Mouse (Mus musculus) embryo, embryonic 10.5 days (tissue): ENCODE results near the gene Slc6a20a.
A peak's percentile ranks its signal among the peaks of the same experiment; 100 is the strongest.
"Not testable (repeated sequence)": the region's sequence is repeated elsewhere in the genome, so short reads cannot be mapped to it uniquely, and the experiment has no call there.

Experiments
- DNase-seq: peaks from one replicate; pipeline ENCODE4 v3.0.0-alpha.2; 2015; ENCODE audit warnings: low spot score

The Slc6a20a gene

DNA sequence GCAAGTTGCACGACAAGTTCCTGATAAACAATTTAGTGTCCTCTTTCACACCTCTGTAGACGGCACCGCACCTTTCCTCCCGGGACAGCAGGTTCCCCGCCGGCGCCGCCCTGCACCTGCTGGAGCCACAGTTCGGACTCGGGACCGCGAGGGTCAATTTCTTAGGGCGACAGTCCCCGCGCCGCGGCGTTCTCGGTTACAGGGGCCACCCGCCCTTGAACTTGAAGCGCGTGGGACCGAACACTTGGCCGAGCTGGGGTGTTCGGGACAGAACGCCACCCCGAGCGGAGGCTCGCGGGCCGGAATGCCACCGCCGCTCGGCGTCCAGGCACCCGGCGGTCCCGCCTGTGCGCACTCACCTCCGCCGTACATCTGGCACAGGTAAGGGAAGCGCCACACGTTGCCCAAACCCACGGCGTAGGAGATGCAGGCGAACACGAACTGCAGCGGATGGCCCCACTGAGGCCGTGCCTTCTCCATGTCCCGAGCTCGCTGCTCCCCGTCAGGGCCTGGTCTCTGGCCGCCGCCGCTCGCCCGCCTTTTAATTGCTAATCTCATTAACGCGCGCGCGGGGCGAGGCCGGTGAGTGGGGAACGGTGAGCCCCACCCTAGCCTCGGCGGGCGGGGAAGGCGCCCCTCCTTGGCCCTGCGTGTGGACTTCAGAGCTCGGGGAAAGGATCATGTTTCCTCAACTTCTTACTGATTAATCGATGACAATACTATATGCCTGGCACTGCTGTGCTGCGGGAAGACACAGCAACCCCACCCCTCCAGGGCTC is at the start of gene Slc6a20a, which contains the start of gene Ccr9:
Gene Slc6a20a, minus strand, starts transcription at position 559 of the 779 bp plus-strand sequence.
Gene Ccr9, plus strand, starts transcription at position 113 of the 779 bp plus-strand sequence.
- DNase-seq, result peak; percentile 39

DNA sequence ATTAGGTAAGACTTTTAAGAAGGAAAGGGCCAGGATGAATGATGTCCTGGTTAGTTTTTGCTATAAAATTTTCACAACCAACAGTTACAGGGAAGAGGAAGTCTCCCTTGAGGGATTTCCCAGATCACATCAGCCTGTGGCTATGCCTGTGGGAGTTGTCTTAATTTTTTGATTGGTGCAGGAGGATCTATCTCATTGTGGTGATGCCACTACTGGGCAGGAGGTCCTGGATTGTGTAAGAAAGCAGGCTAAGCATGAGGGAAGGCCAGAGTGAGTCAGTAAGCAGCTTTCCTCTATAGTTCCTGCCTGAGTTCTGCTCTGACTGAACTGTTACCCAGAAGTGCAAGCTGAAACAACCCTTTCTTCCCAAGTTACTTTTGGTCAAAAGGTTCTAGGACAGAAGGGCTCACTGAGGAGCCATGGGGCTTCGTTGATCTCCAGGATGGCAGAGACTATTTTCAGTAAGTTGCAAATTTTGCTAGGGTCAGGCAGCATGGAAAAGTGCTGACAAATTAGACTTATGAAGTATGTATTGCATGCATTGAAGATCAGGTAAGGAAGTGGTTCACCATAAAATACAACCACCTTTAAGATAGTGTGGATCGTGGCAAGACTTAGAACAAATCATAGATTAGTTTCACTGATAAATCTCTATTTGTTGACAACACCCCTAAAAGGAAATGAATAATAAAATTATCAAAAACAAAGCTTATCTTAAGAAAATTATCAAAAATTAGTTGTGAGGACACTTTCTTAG is 44.2 kb upstream of the Slc6a20a start:
- no peak for DNase-seq

- DNase-seq, result peak; percentile 100
Measured at GRCm38 (mm10) chr9:123717186-123718008, 38.7 kb upstream of the Slc6a20a start, which contains the start of gene Lztfl1. Lztfl1 (minus strand) TSS chr9:123717697.

- DNase-seq, result no peak
Measured at GRCm38 (mm10) chr9:123716301-123716700, 37.6 kb upstream of the Slc6a20a start.

GRCm38 (mm10) chr9:123713111-123713510 is 34.4 kb upstream of the Slc6a20a start:
- DNase-seq, result peak; percentile 6

- no peak for DNase-seq
Measured at GRCm38 (mm10) chr9:123709226-123709625, 30.5 kb upstream of the Slc6a20a start.

- no peak for DNase-seq
Measured at GRCm38 (mm10) chr9:123701822-123702221, 23.1 kb upstream of the Slc6a20a start.

- DNase-seq, result no peak
Measured at GRCm38 (mm10) chr9:123695634-123696302, 17.1 kb upstream of the Slc6a20a start.

DNA sequence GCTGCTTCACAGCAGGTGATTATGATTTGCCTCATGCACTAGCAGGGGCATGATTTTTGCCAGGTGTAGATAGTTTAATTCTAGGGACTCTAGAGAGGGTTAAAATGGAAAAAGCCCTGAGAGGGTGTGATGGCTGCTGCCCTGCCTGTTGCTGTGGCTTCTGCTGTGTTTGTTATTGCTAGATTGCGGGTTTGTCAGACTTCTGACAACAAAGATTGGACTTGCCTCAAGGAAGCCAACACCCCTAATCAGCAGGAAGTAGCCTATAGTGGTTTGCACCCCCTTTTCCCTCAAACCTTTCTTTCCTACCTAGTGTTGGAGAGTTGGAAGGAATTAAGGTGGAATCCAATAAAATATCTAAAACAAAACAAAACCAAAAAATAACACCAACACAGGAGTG is 9.5 kb upstream of the Slc6a20a start:
- no peak for DNase-seq

DNA sequence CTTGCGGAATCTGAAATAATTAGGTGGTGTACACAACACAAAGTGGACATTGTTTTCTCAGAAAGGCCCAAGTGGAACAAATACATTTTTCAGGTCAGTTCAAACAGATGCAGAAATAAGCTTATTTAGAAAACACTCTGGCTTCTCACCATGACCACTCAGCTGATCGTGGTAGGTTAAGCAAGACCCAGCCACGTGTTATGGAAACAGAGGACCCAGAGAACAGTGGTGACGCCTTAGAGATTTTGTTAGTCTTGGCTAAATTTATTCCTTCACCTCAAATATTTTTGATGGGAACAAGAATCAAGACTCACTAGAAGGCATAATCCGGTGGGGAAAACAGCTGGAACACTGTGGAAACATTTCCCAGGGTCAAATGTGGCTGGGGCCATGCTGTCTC is 7.5 kb upstream of the Slc6a20a start:
- DNase-seq, result no peak

GRCm38 (mm10) chr9:123683704-123684103 is 5.0 kb upstream of the Slc6a20a start:
- DNase-seq, result no peak

DNA sequence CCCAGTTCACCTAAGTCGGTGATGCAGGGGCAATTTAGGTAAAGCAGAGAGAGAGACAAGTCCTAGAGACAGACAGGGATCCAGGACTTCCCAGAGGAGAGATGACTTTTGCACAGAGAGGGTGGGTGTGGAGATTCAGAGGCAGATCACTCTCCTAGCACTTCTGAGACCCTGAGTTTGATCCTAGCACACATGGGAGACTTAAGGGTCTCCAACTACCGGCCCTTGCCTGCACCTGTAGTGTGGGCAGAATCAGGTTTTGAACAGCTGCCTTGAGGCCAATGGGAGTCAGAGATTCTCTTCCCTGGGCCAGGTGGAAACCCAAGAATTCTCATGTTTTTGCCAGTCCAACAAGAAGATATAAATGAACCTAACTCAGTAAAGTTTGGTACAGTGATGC is 513 bp upstream of the Slc6a20a start:
- no peak for DNase-seq

DNA sequence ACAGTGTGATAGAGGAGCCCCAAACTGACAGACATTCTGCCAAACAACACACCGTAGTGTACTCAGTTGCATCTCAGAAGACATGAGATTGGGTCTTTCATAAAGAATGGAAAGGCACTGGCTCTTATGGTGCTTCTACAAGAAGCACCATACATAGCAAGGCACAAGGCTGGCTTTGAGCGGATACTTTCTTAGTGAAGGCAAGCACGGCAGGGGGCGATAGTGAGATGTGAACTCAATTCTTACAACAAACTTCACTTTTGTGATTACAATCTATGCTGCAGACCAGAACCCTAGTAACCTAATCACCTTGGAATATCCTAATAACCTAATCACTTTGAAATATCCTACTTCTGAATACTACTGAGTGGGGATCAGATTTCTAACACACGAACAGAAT is 13.0 kb downstream of the Slc6a20a start:
- DNase-seq, result peak; percentile 71

GRCm38 (mm10) chr9:123659986-123660676 is 18.6 kb downstream of the Slc6a20a start:
- DNase-seq, result not testable (repeated sequence)

DNA sequence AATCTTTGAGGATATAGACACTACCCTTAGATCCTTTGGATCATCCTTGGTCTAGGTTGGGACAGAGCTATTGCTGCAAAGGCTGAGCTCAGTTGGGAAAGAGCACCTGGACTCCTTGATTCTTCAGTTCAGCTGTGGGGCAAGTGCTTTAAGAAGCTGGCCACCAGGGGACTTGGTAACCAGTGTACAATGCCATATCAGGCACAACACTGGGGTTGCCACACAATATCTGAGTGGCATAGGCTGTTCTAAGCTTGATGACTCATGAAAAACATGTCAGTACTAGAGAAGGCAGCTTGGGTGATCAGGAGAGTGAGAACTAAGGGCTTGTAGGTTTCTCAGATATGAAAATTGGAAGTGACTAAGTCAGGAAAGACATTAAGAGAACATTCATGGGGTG is 19.7 kb downstream of the Slc6a20a start:
- no peak for DNase-seq

GRCm38 (mm10) chr9:123657457-123657856 is 21.2 kb downstream of the Slc6a20a start:
- DNase-seq, result no peak

DNA sequence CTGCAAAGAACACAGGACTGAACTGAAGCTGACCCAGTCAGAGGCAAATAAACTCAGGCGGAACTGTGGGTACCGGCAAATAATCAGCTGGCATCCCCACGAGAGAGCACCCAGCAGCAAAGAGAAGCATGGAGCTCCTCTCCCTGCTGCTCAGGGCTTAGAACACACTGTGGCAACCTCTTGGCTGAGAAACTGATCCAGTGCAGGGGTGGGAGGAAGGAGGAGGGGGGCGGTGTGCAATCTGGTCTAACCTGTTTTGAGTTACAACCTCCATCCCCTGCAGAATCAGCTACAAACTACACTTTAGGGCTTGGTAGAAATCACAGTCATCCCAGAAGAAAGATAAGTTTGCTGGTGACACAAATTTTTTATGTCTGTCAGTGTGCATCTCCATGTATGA is 27.3 kb downstream of the Slc6a20a start:
- DNase-seq, result no peak

GRCm38 (mm10) chr9:123649785-123650511 is 28.7 kb downstream of the Slc6a20a start:
- DNase-seq, result no peak

DNA sequence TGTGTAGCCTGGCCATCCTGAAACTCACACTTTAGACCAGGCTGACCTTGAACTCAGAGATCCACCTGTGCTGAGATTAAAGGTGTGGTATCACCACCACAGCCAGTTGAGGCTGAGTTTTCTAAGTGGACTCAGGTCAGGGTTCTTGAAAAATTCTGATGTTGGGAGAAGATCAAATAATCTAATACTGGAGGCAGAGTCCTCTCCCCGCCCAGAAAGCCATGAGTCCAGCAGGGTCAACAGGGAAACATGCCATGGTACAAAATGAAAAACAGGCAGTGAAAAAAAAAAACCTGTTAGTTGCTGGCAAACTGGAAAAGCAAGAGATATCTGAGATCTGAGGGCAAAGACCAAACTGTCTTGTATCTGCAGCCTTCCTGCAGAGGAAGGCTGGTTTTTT is 38.6 kb downstream of the Slc6a20a start:
- DNase-seq, result no peak

DNA sequence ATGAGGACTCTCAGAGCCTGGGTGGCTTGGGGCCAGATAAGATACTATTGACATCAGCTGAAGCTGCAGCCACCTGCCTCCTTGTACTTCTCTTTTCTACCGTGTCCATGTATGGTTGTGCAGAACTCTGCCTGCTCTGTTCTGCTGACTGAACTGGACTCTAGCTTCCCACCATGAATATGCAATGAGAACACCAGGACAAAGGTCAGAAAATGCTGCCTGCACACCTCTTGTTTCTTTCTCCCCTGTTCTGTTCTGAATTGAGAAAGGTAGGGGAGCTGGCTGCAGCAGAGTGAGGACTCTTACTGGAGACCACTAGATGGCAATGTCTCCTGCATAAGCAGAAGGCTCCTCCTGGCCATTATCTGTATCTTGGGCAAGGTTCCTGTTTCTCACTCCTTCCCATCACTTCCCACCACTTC is 40.0 kb downstream of the Slc6a20a start:
- DNase-seq, result peak; percentile 59
